Mouse (Mus musculus) kidney, adult 2 months (tissue): ENCODE results near the gene Gm49325.

Experiments used
- CTCF ChIP-seq: fragments of 200-500 bp; conservative IDR thresholded peaks from 2 replicates; pipeline ENCODE4 v1.5.1; 2011; ENCODE audit warnings: low read depth, mild to moderate bottlenecking, control low read depth, low read length, moderate library complexity, mixed read lengths; ENCODE audit not compliant: insufficient read depth, insufficient read length
- POLR2A ChIP-seq: fragments of 200-500 bp; IDR thresholded peaks from one replicate; pipeline ENCODE4 v1.6.1; 2011; ENCODE audit warnings: low read depth, low read length, control low read depth

GRCm38 (mm10) chr10:77561508-77561907 is 44.5 kb upstream of the Gm49325 start:
- TF ChIP-seq POLR2A (no peak), CTCF (no peak)
